ENCODE assay signal across 14 mouse cellular contexts in genomic region chr10:41635276-41636033, GRCm38 (mm10).
DNase-seq lines count a peak whose midpoint lies in the region; ATAC-seq and TF ChIP-seq lines count a peak whose summit lies in the region.
"Had no signal": no experiment of that assay in that cellular context is flagged by ENCODE, and none has a peak within 500 bp of the region (broad histone marks: within the 10 kb centered on the region; RNA-seq: fewer than 3 reads in every experiment).

No protein-coding gene starts in this region.

- H3K4me3 ChIP-seq in lung, embryonic 14.5 days (ENCODE audit: low read depth, low read length), result no peak overlapping the region
- H3K4me3 ChIP-seq in lung, adult 2 months (replicated peaks; ENCODE audit: extremely low read depth, low read depth, low read length), result no peak overlapping the region
- no peak overlapping the region for H3K4me3 ChIP-seq in lung, postnatal 0 days (ENCODE audit: low read depth, low read length)
- no peak overlapping the region for H3K4me3 ChIP-seq in hindbrain, embryonic 14.5 days (replicated peaks; ENCODE audit: low read length)
- H3K4me3 ChIP-seq: hindbrain, embryonic 13.5 days; kidney, embryonic 15.5 days; liver, embryonic 12.5 days had no signal

- H3K27ac ChIP-seq in lung, embryonic 14.5 days (ENCODE audit: low read depth), result no peak overlapping the region
- H3K27ac ChIP-seq in lung, postnatal 0 days (ENCODE audit: low read length), result no peak overlapping the region
- no peak overlapping the region for H3K27ac ChIP-seq in hindbrain, embryonic 14.5 days
- H3K27ac ChIP-seq: hindbrain, embryonic 13.5 days; kidney, embryonic 15.5 days; liver, embryonic 12.5 days had no signal

- H3K4me1 ChIP-seq in lung, embryonic 14.5 days (ENCODE audit: insufficient read depth), result no peaks in the 10 kb centered on the region
- H3K4me1 ChIP-seq in lung, adult 2 months (ENCODE audit: control insufficient read depth, insufficient read depth, low read length), result peaks cover 2% of the 10 kb centered on the region; the same call in 1 of the 2 replicates
- no peaks in the 10 kb centered on the region for H3K4me1 ChIP-seq in lung, postnatal 0 days (ENCODE audit: insufficient read depth, low read depth, low read length)
- H3K4me1 ChIP-seq in hindbrain, embryonic 14.5 days (replicated peaks; ENCODE audit: control insufficient read depth, insufficient read depth, low read length), result no peaks in the 10 kb centered on the region
- H3K4me1 ChIP-seq: hindbrain, embryonic 13.5 days; kidney, embryonic 15.5 days; liver, embryonic 12.5 days had no signal

- ATAC-seq in lung, embryonic 14.5 days (ENCODE audit: insufficient read depth), result no peak
- ATAC-seq in lung, postnatal 0 days, result no peak; the same call in 1 of the 2 replicates
- ATAC-seq in hindbrain, embryonic 14.5 days (ENCODE audit: low FRiP score), result no peak
- ATAC-seq: liver, embryonic 12.5 days had no signal

- H3K9ac ChIP-seq in lung, embryonic 14.5 days, result no peak overlapping the region
- H3K9ac ChIP-seq in lung, postnatal 0 days (replicated peaks; ENCODE audit: low read depth), result no peak overlapping the region
- H3K9ac ChIP-seq in hindbrain, embryonic 14.5 days, result no peak overlapping the region
- H3K9ac ChIP-seq: hindbrain, embryonic 13.5 days; kidney, embryonic 15.5 days; liver, embryonic 12.5 days had no signal

- H3K9me3 ChIP-seq in lung, embryonic 14.5 days (ENCODE audit: low read depth, low read length), result no peaks in the 10 kb centered on the region
- no peaks in the 10 kb centered on the region for H3K9me3 ChIP-seq in lung, postnatal 0 days (ENCODE audit: low read length)
- no peaks in the 10 kb centered on the region for H3K9me3 ChIP-seq in hindbrain, embryonic 14.5 days (ENCODE audit: control insufficient read depth, low read length)
- H3K9me3 ChIP-seq: hindbrain, embryonic 13.5 days; kidney, embryonic 15.5 days; liver, embryonic 12.5 days had no signal

- no peaks in the 10 kb centered on the region for H3K36me3 ChIP-seq in lung, embryonic 14.5 days (ENCODE audit: insufficient read depth)
- no peaks in the 10 kb centered on the region for H3K36me3 ChIP-seq in lung, postnatal 0 days (ENCODE audit: insufficient read depth, low read length)
- H3K36me3 ChIP-seq in hindbrain, embryonic 14.5 days (replicated peaks; ENCODE audit: control insufficient read depth, insufficient read depth), result no peaks in the 10 kb centered on the region
- H3K36me3 ChIP-seq: hindbrain, embryonic 13.5 days; kidney, embryonic 15.5 days; liver, embryonic 12.5 days had no signal

- WGBS in lung, embryonic 14.5 days, result 50% methylated on average over 9 of the region's 9 CpGs
- WGBS in lung, adult 2 months, result 41% methylated on average over 9 of the region's 9 CpGs
- 52% methylated on average over 9 of the region's 9 CpGs for WGBS in lung, postnatal 0 days
- WGBS in hindbrain, embryonic 14.5 days, result 81% methylated on average over 9 of the region's 9 CpGs

- TF ChIP-seq EP300 in lung, postnatal 0 days (IDR thresholded peaks at IDR 0.05), result no peak

- peak; percentile 63 for DNase-seq in lung, embryonic 14.5 days
- no peak for DNase-seq in lung, adult 2 months
- DNase-seq in adipocyte (ENCODE audit: low spot score), result peak; percentile 8
- DNase-seq in lung, postnatal 0 days (ENCODE audit: low spot score), result peak; percentile 58
- peak; percentile 63 for DNase-seq in thymus, postnatal 25 days
- DNase-seq in hindbrain, embryonic 14.5 days (ENCODE audit: low spot score), result no peak
- no peak for DNase-seq in cerebellum, adult 8-10 months
- DNase-seq: cerebellum, postnatal 36 days; layer of hippocampus, postnatal 36 days had no signal

- TF ChIP-seq POLR2A in lung, adult 2 months (IDR thresholded peaks at IDR 0.05; ENCODE audit: borderline replicate concordance, extremely low read depth, low read depth, low read length), result no peak

- H3K27me3 ChIP-seq in lung, embryonic 14.5 days (ENCODE audit: insufficient read depth, low read length), result no peaks in the 10 kb centered on the region
- no peaks in the 10 kb centered on the region for H3K27me3 ChIP-seq in lung, postnatal 0 days (replicated peaks; ENCODE audit: insufficient read depth, low read length)
- H3K27me3 ChIP-seq in hindbrain, embryonic 14.5 days (ENCODE audit: control insufficient read depth, insufficient read depth, low read length), result no peaks in the 10 kb centered on the region
- H3K27me3 ChIP-seq: hindbrain, embryonic 13.5 days; kidney, embryonic 15.5 days; liver, embryonic 12.5 days had no signal

- no peak for TF ChIP-seq CTCF in lung, embryonic 14.5 days (IDR thresholded peaks at IDR 0.05; ENCODE audit: low read depth)
- no peak for TF ChIP-seq CTCF in lung, adult 2 months (IDR thresholded peaks at IDR 0.05; ENCODE audit: insufficient read depth, low read length)
- TF ChIP-seq CTCF in lung, postnatal 0 days (IDR thresholded peaks at IDR 0.05), result no peak

- H3K4me2 ChIP-seq in lung, embryonic 14.5 days, result no peak overlapping the region
- no peak overlapping the region for H3K4me2 ChIP-seq in lung, postnatal 0 days (replicated peaks; ENCODE audit: low read depth, low read length)
- no peak overlapping the region for H3K4me2 ChIP-seq in hindbrain, embryonic 14.5 days (replicated peaks)
- H3K4me2 ChIP-seq: heart, embryonic 11.5 days; hindbrain, embryonic 13.5 days; kidney, embryonic 15.5 days; liver, embryonic 12.5 days; midbrain, embryonic 11.5 days had no signal

Comparison
In these comparisons a context has a peak if more than half of its experiments do, and no peak if none do; other contexts are left out.
1. DNase-seq: peak in lung, embryonic 14.5 days (single experiment), adipocyte (single experiment), lung, postnatal 0 days (single experiment) and thymus, postnatal 25 days (single experiment); none in lung, adult 2 months (single experiment), hindbrain, embryonic 14.5 days (single experiment) and cerebellum, adult 8-10 months (single experiment).